Mouse (Mus musculus) E14TG2a.4 (cell line): ENCODE results near the gene Prss8.
A peak's percentile ranks its signal among the peaks of the same experiment; 100 is the strongest.

Experiments
- CTCF ChIP-seq: conservative IDR thresholded peaks from 2 replicates; pipeline ENCODE4 v1.5.1; 2014; ENCODE audit warnings: low read length
- NANOG ChIP-seq: IDR thresholded peaks from 2 replicates; pipeline ENCODE4 v1.6.1; 2014; ENCODE audit warnings: borderline replicate concordance, low read length, mixed read lengths

GRCm38 (mm10) chr7:127895442-127895841 is 34.5 kb downstream of the Prss8 start, which contains the start of the genes Gm21974 and Vkorc1:
- TF ChIP-seq CTCF (no peak), NANOG (peak; percentile 14; the same call in 1 of the 2 replicates)
